In the genomic region with DNA sequence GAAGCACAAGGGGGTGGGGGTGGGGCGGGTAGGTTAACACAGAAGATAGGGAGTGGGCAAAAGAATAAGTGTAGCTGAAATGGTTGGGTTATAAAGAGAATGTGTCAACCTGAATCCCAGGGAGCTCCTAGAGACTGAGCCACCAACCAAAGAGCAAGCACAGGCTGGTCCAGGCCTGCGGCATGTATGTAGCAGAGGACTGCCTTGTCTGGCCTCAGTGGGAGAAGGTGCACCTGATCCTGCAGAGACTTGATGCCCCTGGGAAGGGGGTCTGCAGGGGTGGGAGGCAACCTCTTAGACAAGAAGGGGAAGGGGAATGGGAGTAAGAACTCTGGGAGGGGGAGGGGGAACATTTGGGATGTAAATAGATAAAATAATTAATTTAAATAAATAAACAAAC, we compare ENCODE assay signal across 16 mouse cellular contexts.
"Had no signal": no experiment of that assay in that cellular context is flagged by ENCODE, and none has a peak within 500 bp of the region (broad histone marks: within the 10 kb centered on the region; RNA-seq: fewer than 3 reads in every experiment).

No protein-coding gene starts in this region.

- H3K4me1 ChIP-seq: liver, embryonic 15.5 days; midbrain, embryonic 10.5 days; midbrain, embryonic 15.5 days had no signal

- ATAC-seq: midbrain, embryonic 15.5 days had no signal

- H3K27ac ChIP-seq: limb, embryonic 12.5 days; limb, embryonic 15.5 days; liver, embryonic 15.5 days; midbrain, embryonic 10.5 days; midbrain, embryonic 15.5 days; neural tube, embryonic 13.5 days had no signal

- DNase-seq: kidney, adult 9 months; kidney, postnatal 14 days; kidney, postnatal 4 days; left cerebral cortex, postnatal 4 days; lung, adult 2 months; lung, postnatal 14 days; lung, postnatal 4 days; thymus, adult 18-20 months; thymus, postnatal 36 days had no signal

- H3K27me3 ChIP-seq: limb, embryonic 12.5 days; limb, embryonic 15.5 days; liver, embryonic 15.5 days; midbrain, embryonic 15.5 days; neural tube, embryonic 13.5 days had no signal

- H3K36me3 ChIP-seq: liver, embryonic 15.5 days; midbrain, embryonic 15.5 days; neural tube, embryonic 13.5 days had no signal

- H3K4me3 ChIP-seq: limb, embryonic 12.5 days; limb, embryonic 15.5 days; liver, embryonic 15.5 days; midbrain, embryonic 10.5 days; midbrain, embryonic 15.5 days; neural tube, embryonic 13.5 days had no signal

- H3K9me3 ChIP-seq: limb, embryonic 12.5 days; limb, embryonic 15.5 days; liver, embryonic 15.5 days; midbrain, embryonic 10.5 days; midbrain, embryonic 15.5 days; neural tube, embryonic 13.5 days had no signal

- H3K4me2 ChIP-seq: limb, embryonic 12.5 days; limb, embryonic 15.5 days; liver, embryonic 11.5 days; liver, embryonic 15.5 days; midbrain, embryonic 15.5 days; neural tube, embryonic 13.5 days had no signal

- H3K9ac ChIP-seq: limb, embryonic 12.5 days; limb, embryonic 15.5 days; liver, embryonic 15.5 days; midbrain, embryonic 15.5 days; neural tube, embryonic 13.5 days had no signal
